Mouse (Mus musculus) embryonic facial prominence, embryonic 13.5 days (tissue): Measurements from ENCODE around the gene Trmt10a. TPM values are rescaled to one million over a fixed set of nuclear protein-coding genes. Genes with fewer than 3 reads are reported as not detected.

ENCODE experiments used
- ATAC-seq: fragments of 200-750 bp; cut with Nextera tagmentation; 2 replicates; pipeline ENCODE4 v1.8.0; 2017; ENCODE audit warnings: low read depth; ENCODE audit not compliant: insufficient number of reproducible peaks, insufficient read depth, low FRiP score, low TSS enrichment
- H3K27ac ChIP-seq: fragments of 300-500 bp; sonication (generic); 2 replicates; pipeline ENCODE4 v1.5.1; 2015; ENCODE audit warnings: moderate library complexity, mild to moderate bottlenecking, inconsistent platforms
- H3K27me3 ChIP-seq: fragments of 300-500 bp; sonication (generic); 2 replicates; pipeline ENCODE4 v1.6.1; 2015; ENCODE audit warnings: mild to moderate bottlenecking, inconsistent platforms
- H3K36me3 ChIP-seq: fragments of 300-500 bp; sonication (generic); 2 replicates; pipeline ENCODE4 v1.6.1; 2015; ENCODE audit warnings: mild to moderate bottlenecking, inconsistent platforms
- H3K4me1 ChIP-seq: fragments of 300-500 bp; sonication (generic); 2 replicates; pipeline ENCODE4 v1.6.1; 2015; ENCODE audit warnings: inconsistent platforms
- H3K4me2 ChIP-seq: fragments of 300-500 bp; sonication (generic); 2 replicates; pipeline ENCODE4 v1.6.1; 2015; ENCODE audit warnings: moderate library complexity, mild to moderate bottlenecking, inconsistent platforms
- H3K4me3 ChIP-seq: fragments of 300-500 bp; sonication (generic); 2 replicates; pipeline ENCODE4 v1.5.1; 2015; ENCODE audit warnings: mild to moderate bottlenecking, inconsistent platforms
- H3K9ac ChIP-seq: fragments of 300-500 bp; sonication (generic); 2 replicates; pipeline ENCODE4 v1.6.1; 2015; ENCODE audit warnings: mild to moderate bottlenecking, inconsistent platforms
- H3K9me3 ChIP-seq: fragments of 300-500 bp; sonication (generic); 2 replicates; pipeline ENCODE4 v1.6.1; 2016; ENCODE audit warnings: inconsistent platforms
- WGBS: fragments of 180-500 bp; shearing (Covaris S2); methylation state at CpG from one replicate; pipeline ENCODE4 v1.1.7; 2015; ENCODE audit warnings: mixed read lengths; 5-methylcytosine and 5-hydroxymethylcytosine counted together
- polyA plus RNA-seq: library from polyadenylated mRNA; unstranded; fragments of >200 nt; fragmentation: Nextera tagmentation; extraction: Ambion mirVana; gene quantifications from 2 replicates; pipeline ENCODE4 v1.2.1, GENCODE M21; 2015

The Trmt10a gene
- polyA plus RNA-seq, 1 experiment from 2014 or later: 14.0 TPM

DNA sequence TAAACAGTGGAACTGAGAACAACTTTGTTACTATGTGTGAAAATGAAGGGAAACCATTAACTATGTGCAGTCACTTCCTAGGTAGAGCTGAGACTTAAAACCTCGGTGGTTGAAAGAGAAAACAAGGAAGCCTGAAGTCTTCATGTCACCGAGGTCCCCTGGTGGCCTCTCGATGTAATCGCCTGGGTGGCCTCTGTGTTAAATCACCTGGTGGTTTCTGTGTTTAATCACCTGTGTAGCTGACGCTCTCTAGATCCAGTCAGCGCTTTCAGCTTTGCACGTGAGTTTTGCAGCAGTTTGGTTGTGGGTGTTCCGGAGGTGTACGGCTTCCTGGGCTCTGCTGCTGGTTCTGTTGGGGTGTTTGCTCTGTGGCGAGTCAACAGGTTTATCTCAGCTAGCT, 30.0 kb downstream of the Trmt10a start:
- H3K4me1 ChIP-seq: no peaks in the 10 kb centered on the region
- no peak overlapping the region for H3K9ac ChIP-seq
- H3K36me3 ChIP-seq: no peaks in the 10 kb centered on the region
- no peak for ATAC-seq
- 82% methylated on average over 10 of the region's 10 CpGs for WGBS
- H3K4me2 ChIP-seq: no peak overlapping the region
- no peaks in the 10 kb centered on the region for H3K27me3 ChIP-seq
- H3K9me3 ChIP-seq: peaks cover 5% of the 10 kb centered on the region
- no peak overlapping the region for H3K27ac ChIP-seq
- H3K4me3 ChIP-seq: no peak overlapping the region

DNA sequence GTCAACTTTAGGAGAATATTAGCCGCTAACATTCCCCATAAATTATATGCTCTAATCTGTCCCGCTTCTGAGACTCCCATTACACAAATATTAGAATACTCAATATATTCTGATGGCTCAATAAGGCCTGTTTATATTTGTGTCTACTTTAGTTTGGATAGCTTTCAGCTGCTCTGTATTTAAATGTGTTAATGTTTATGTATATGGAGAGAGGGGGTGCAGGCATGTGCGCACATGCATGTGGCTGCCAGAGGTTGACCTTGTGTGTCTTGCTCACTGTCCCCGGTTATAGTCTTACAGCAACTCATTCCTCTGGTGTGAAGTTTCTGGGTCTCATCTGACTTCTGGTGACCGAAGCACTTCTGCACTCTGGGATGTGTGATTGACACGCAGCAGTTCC, 32.3 kb downstream of the Trmt10a start:
- ATAC-seq: no peak
- Histone ChIP-seq H3K27ac (no peak overlapping the region), H3K9ac (no peak overlapping the region), H3K36me3 (no peaks in the 10 kb centered on the region), H3K9me3 (peaks cover 5% of the 10 kb centered on the region), H3K4me1 (no peaks in the 10 kb centered on the region), H3K27me3 (no peaks in the 10 kb centered on the region), H3K4me3 (no peak overlapping the region), H3K4me2 (no peak overlapping the region)
- 77% methylated on average over 6 of the region's 6 CpGs for WGBS

DNA sequence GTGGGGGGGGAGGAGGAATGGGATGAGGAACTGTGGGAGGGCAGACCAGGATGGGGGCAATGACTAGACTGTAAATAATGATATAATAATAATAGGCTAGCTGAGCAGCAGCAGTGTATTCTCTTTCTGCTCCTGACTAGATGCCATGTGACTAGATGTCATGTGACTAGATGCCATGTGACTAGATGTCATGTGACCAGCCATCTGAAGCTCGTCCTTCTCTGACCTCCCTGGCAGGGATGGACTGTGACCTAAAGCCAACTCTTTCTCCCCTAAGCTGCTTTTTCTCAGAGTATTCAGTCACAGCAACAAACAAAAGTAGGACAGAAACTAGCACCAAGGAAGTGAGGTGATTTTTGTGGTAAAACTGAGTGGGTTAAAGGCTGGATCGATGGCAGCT, 38.8 kb downstream of the Trmt10a start:
- H3K9me3 ChIP-seq: peaks cover 5% of the 10 kb centered on the region; the same call in 1 of the 2 replicates
- no peak overlapping the region for H3K4me2 ChIP-seq
- no peaks in the 10 kb centered on the region for H3K36me3 ChIP-seq
- ATAC-seq: no peak
- no peaks in the 10 kb centered on the region for H3K4me1 ChIP-seq
- H3K9ac ChIP-seq: no peak overlapping the region
- H3K27ac ChIP-seq: no peak overlapping the region
- no peak overlapping the region for H3K4me3 ChIP-seq
- WGBS: 90% methylated on average over 2 of the region's 2 CpGs
- H3K27me3 ChIP-seq: no peaks in the 10 kb centered on the region

DNA sequence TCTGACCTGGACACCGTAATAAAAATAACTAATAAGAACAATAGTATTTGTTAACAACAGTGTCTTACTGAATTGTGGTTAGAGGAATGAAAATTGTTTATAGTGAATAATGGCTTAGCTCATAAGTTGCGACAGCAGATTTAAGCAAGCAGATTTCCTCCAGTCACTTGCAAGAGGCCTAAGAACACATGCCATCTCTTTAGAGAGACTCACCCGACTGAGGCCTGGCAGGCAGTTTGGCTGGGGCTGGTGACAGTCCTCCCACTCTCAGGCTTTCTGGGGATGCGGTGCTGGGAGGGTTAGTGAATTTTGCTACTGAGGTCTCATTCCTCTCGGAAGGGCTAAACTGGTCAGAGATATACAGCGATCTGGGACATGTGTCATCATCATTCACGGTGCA, 40.1 kb downstream of the Trmt10a start:
- H3K4me2 ChIP-seq: no peak overlapping the region
- H3K36me3 ChIP-seq: no peaks in the 10 kb centered on the region
- 93% methylated on average over 7 of the region's 7 CpGs for WGBS
- no peak for ATAC-seq
- no peaks in the 10 kb centered on the region for H3K9me3 ChIP-seq
- H3K9ac ChIP-seq: no peak overlapping the region
- H3K4me1 ChIP-seq: no peaks in the 10 kb centered on the region
- no peak overlapping the region for H3K27ac ChIP-seq
- no peak overlapping the region for H3K4me3 ChIP-seq
- no peaks in the 10 kb centered on the region for H3K27me3 ChIP-seq

DNA sequence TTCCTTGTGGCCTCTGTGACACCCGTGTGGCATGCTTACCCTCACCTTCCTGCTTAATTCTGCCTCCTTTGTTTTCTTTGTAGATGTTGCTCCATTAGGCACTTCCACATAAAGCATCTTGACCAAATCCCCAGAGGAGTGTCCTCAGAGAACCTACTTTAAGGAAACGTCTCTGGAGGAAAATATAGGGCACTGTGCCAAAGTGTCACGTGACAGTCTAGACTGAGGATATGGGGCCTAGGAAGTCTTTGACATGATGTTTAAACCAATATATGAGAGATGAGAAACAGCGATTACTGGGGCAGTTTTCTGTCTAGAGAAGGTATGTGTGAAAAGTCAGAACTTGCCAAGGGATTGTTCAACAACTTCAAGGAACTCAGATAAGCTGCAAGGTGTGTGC, 42.0 kb downstream of the Trmt10a start:
- H3K27ac ChIP-seq: no peak overlapping the region
- no peaks in the 10 kb centered on the region for H3K36me3 ChIP-seq
- no peak overlapping the region for H3K4me3 ChIP-seq
- no peak for ATAC-seq
- no peak overlapping the region for H3K4me2 ChIP-seq
- 51% methylated on average over 4 of the region's 4 CpGs for WGBS
- no peaks in the 10 kb centered on the region for H3K9me3 ChIP-seq
- H3K9ac ChIP-seq: no peak overlapping the region
- no peaks in the 10 kb centered on the region for H3K4me1 ChIP-seq
- no peaks in the 10 kb centered on the region for H3K27me3 ChIP-seq

DNA sequence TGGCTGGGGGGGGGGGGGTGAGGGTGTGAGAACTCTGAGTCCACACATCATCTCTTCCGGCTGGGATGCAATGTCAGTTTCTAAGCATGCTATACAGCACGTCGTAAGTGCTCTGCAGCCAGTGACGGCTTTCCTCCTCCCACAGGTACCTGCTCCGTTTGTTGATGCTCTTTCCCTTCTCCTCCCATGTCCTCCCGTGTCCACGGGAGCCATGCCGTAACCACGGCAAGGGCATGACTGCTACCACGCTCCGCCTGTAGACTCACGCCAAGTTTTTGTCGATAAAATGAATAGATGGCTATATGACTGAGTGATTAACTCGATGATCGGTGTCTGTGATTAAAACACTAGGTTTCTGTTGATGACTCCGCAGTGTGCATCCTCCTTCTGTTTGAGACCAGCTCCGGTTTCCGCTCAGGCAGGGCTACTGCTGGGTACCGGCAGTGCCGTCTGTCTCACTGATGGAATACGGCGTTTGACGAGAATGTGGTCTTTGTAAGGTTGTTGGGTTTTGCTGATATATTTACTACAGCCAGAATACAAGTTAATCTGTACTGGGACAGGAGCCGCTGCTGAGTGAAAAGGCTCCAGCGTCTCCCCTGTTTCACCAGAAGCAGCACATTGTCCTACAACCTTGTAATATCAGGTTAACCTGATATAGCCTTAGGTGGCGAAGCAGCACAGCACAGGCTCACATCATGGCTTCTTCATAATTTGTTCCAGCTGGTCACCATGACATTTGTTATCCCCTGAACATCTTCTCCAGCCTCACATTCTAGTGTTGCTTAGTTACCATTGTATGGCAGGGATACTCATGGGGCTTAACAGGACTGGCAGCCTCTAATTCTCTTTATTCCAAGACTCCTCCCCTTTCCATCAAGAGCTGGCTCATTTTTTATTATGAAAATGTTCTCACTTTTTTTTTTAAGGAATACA, 43.0 kb downstream of the Trmt10a start:
- Histone ChIP-seq H3K4me1 (no peaks in the 10 kb centered on the region), H3K9ac (no peak overlapping the region), H3K36me3 (no peaks in the 10 kb centered on the region), H3K4me3 (no peak overlapping the region), H3K4me2 (no peak overlapping the region), H3K9me3 (no peaks in the 10 kb centered on the region), H3K27me3 (no peaks in the 10 kb centered on the region), H3K27ac (no peak overlapping the region)
- 84% methylated on average over 26 of the region's 26 CpGs for WGBS
- ATAC-seq: no peak

DNA sequence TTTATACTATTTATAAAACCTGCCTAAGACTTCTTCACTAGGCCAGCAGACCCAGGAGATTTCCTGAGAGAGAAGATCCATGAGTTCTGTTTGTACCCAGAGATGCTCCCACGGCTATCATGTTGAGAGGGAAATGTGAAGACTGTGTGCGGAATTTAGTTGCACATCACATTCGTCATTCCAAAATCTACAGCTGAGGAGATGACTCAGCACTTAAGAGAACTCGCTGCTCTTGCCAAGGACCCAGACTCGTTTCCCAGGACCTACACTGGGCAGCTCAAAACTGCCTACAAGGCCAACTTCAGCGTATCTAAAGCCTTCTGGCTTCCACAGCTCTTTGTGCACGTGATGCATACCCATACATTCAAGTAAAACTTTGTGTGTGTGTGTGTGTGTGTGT, 49.0 kb downstream of the Trmt10a start:
- H3K36me3 ChIP-seq: no peaks in the 10 kb centered on the region
- H3K9ac ChIP-seq: no peak overlapping the region
- no peaks in the 10 kb centered on the region for H3K27me3 ChIP-seq
- H3K4me2 ChIP-seq: no peak overlapping the region
- WGBS: 83% methylated on average over 7 of the region's 7 CpGs
- ATAC-seq: no peak
- no peak overlapping the region for H3K27ac ChIP-seq
- no peaks in the 10 kb centered on the region for H3K9me3 ChIP-seq
- H3K4me1 ChIP-seq: no peaks in the 10 kb centered on the region
- no peak overlapping the region for H3K4me3 ChIP-seq

DNA sequence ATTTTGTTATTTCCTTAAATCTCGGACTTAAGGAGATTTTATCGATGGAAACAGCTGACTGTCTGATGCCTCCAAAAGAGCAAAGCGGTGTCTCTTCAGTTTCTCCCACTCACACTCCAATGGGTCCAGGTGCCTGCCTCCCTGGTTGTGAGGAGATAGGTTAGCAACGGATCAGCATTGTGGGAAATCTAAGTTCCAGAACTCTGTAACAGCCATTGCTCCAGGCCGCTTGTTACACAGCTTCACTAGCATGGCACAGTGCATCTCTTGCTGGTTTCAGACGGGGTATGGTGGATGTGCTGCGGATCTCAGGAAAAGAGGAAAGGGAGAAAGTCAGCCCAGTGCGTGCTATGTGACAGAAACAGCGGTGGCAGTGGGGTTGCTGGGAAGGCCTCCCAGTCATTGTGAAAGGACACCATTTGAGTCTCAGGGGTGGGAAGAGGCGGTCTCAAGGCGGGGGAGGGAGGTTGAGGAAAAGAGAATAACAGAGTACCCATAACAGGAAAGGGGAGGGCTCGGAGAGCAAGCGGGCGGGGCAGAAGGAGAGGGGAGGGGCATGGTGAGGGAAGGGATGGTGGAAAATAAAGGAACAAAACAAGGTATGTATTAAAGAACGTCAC, 50.5 kb downstream of the Trmt10a start, which contains the start of gene 4930579F01Rik:
Gene 4930579F01Rik (minus strand): TSS at position 143 of the 620 bp plus-strand sequence.
- 82% methylated on average over 15 of the region's 15 CpGs for WGBS
- no peak within 1 kb of the TSS for H3K4me2 ChIP-seq

DNA sequence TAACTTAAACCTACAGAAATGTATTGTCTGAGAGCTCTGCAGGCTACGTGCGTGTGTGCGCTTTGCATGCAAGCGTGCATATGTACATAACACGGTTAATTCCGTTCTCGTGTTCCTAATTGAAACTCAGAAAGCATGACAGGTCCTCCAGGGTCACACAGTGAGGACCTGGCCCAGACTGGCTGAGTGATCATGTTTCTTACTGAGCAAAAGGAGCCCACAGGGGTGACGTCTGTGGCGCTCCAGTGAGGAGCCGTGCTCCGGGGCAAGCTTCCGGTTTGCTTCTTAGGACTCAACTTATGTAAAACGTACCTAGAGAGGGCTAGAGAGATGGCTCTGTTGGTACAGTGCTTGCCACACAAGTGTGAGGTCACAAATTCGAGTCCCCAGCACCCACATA, 53.8 kb downstream of the Trmt10a start:
- H3K4me1 ChIP-seq: peaks cover 4% of the 10 kb centered on the region; the same call in 1 of the 2 replicates
- no peak for ATAC-seq
- H3K4me3 ChIP-seq: no peak overlapping the region
- peak overlapping the region; percentile 42; the same call in 1 of the 2 replicates for H3K4me2 ChIP-seq
- H3K9ac ChIP-seq: no peak overlapping the region
- no peaks in the 10 kb centered on the region for H3K9me3 ChIP-seq
- H3K27me3 ChIP-seq: no peaks in the 10 kb centered on the region
- 57% methylated on average over 14 of the region's 14 CpGs for WGBS
- no peaks in the 10 kb centered on the region for H3K36me3 ChIP-seq
- H3K27ac ChIP-seq: no peak overlapping the region

More for the DNA sequence above, 50.5 kb downstream of the Trmt10a start, which contains the start of gene 4930579F01Rik:
- Histone ChIP-seq H3K9ac (no peak within 1 kb of the TSS), H3K36me3 (no peaks in the 10 kb centered on the region), H3K27ac (no peak within 1 kb of the TSS), H3K27me3 (no peaks in the 10 kb centered on the region), H3K4me1 (peaks cover 4% of the 10 kb centered on the region; the same call in 1 of the 2 replicates), H3K4me3 (no peak within 1 kb of the TSS), H3K9me3 (no peaks in the 10 kb centered on the region)
- no peak for ATAC-seq

DNA sequence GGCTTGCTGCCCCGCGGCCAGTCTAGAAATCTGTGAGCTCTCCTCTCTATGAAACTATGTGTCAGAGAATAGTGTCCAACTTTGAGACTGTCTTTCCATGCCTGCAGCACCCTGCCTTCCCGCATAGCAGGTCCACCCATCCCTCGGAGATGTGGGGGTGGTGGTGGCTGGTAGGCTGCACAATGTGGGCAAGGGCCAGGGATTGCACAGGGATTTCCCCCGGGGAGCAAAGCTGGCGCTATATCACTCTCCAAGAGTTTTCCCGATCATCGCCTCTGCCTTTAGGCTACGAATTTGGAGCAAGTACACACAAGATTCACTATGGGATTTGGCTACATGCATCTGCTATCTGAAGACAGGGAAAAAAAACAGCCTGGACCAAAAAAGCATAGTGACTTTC, 54.3 kb downstream of the Trmt10a start:
- Histone ChIP-seq H3K4me3 (no peak overlapping the region), H3K4me1 (peaks cover 4% of the 10 kb centered on the region; the same call in 1 of the 2 replicates), H3K4me2 (peak overlapping the region; percentile 42; the same call in 1 of the 2 replicates), H3K27ac (no peak overlapping the region), H3K27me3 (no peaks in the 10 kb centered on the region), H3K36me3 (no peaks in the 10 kb centered on the region), H3K9ac (no peak overlapping the region), H3K9me3 (no peaks in the 10 kb centered on the region)
- WGBS: 58% methylated on average over 9 of the region's 9 CpGs
- ATAC-seq: no peak

DNA sequence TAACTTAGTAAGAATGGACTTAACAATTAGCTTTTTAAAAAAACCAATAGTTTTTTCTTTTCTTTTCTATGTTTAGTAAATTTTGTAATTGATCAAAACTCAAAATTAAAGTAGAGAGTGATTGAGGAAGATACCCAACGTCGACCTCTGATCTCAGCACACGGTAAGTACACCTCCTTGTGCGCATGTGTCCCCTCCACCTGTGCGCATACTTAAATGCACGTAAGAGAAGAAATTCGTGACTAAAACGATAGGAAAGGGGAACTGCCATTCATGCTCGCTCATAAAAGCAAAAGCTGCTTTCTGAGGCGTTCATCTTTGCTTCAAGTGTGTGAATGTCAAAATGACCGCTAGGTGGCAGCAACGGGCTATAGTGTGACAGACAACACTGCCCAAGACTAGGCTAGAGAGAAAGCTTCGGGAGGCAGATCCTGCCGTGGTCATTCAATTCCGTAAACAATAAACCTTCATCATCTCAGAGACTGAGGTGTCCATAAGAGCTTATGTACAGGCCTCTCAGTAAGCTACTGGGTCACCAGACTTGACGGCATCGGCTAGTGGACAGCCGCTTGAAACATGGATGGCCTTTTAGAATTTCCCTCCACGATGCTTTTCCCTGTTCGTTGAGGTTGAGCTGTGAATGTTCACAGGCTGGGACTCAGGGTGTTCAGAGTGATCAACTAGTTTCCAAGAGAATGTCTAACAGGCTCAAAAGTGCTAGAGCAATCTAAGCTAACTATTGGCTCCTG, 54.9 kb downstream of the Trmt10a start:
- H3K27me3 ChIP-seq: no peaks in the 10 kb centered on the region
- H3K4me2 ChIP-seq: peak overlapping the region; percentile 42
- peak overlapping the region; percentile 16 for H3K4me3 ChIP-seq
- 29% methylated on average over 20 of the region's 20 CpGs for WGBS
- ATAC-seq: peak; percentile 80
- peaks cover 4% of the 10 kb centered on the region; the same call in 1 of the 2 replicates for H3K4me1 ChIP-seq
- H3K27ac ChIP-seq: no peak overlapping the region
- H3K36me3 ChIP-seq: no peaks in the 10 kb centered on the region
- H3K9ac ChIP-seq: peak overlapping the region; percentile 51
- no peaks in the 10 kb centered on the region for H3K9me3 ChIP-seq
